In the genomic region with DNA sequence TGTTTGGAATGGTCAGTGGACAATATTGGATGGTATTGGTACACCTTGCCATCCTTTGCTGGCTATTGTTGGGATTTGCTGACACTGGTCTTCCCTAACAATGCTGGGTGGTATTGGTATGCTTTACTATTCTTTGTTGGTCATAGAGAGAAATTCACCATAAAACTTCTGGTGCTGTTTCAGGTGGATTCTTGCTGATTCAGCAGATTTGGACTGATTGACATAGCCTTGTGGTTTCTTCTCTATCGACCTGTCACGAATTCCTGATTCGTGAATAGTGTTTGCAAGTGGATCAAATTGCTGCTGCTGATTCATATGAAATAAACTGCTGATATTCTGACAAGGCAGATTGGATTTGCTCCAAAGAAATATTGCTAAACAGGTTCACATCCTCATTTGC, we compare ENCODE assay signal across 12 mouse cellular contexts.
"Had no signal": no experiment of that assay in that cellular context is flagged by ENCODE, and none has a peak within 500 bp of the region (broad histone marks: within the 10 kb centered on the region; RNA-seq: fewer than 3 reads in every experiment).

No protein-coding gene starts in this region.

- H3K27ac ChIP-seq: midbrain, embryonic 10.5 days; midbrain, embryonic 12.5 days; midbrain, embryonic 15.5 days; neural tube, embryonic 12.5 days had no signal

- H3K27me3 ChIP-seq: midbrain, embryonic 12.5 days; midbrain, embryonic 15.5 days; neural tube, embryonic 12.5 days had no signal

- H3K4me2 ChIP-seq: lung, embryonic 14.5 days; midbrain, embryonic 12.5 days; midbrain, embryonic 15.5 days; neural tube, embryonic 12.5 days had no signal

- DNase-seq: lung, adult 18-20 months; lung, embryonic 14.5 days; lung, postnatal 10 days; lung, postnatal 4 days; right cerebral cortex, postnatal 14 days; thymus, adult 18-20 months; thymus, postnatal 14 days; thymus, postnatal 36 days had no signal

- H3K9ac ChIP-seq: lung, embryonic 14.5 days; midbrain, embryonic 12.5 days; midbrain, embryonic 15.5 days; neural tube, embryonic 12.5 days had no signal

- ATAC-seq: midbrain, embryonic 15.5 days had no signal

- H3K4me1 ChIP-seq: midbrain, embryonic 10.5 days; midbrain, embryonic 12.5 days; midbrain, embryonic 15.5 days; neural tube, embryonic 12.5 days had no signal

- H3K9me3 ChIP-seq: midbrain, embryonic 10.5 days; midbrain, embryonic 12.5 days; midbrain, embryonic 15.5 days; neural tube, embryonic 12.5 days had no signal

- H3K36me3 ChIP-seq: midbrain, embryonic 10.5 days; midbrain, embryonic 12.5 days; midbrain, embryonic 15.5 days; neural tube, embryonic 12.5 days had no signal

- H3K4me3 ChIP-seq: midbrain, embryonic 10.5 days; midbrain, embryonic 12.5 days; midbrain, embryonic 15.5 days; neural tube, embryonic 12.5 days had no signal
